ENCODE assay signal across 12 mouse cellular contexts in the genomic region with DNA sequence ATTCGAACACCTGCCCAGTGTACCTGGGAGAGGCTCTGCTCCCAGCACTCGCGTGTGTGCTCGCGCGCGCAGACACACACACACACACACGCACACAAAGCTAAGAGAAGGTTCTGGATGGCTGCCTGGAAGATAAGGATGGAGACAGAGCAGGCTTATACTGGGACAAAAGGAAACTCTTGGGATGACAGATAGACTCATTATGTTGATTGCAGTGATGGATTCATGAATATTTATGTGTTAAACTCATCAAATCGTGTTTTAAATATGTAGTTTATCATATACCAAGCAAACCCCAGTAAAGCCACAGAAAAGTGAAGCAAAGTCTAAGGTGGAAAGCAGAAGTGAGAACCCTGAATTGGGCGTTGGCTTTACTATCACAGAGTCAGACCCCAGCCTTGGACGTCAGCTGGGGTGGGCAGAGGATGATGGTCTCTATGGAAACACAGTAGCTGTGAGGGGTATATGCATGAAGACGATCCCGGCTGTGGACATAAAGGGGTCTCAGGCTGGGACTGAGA. TPM values are rescaled to one million over a fixed set of nuclear protein-coding genes. Genes with fewer than 3 reads are reported as not detected.
A peak's percentile ranks its signal among the peaks of the same experiment; 100 is the strongest.
DNase-seq lines count a peak whose midpoint lies in the region; ATAC-seq and TF ChIP-seq lines count a peak whose summit lies in the region.
"Had no signal": no experiment of that assay in that cellular context is flagged by ENCODE, and none has a peak within 500 bp of the region (broad histone marks: within the 10 kb centered on the region; RNA-seq: fewer than 3 reads in every experiment).

No protein-coding gene starts in this region.

- no peak overlapping the region for H3K4me3 ChIP-seq in left cerebral cortex, adult 2 months
- H3K4me3 ChIP-seq in forebrain, postnatal 0 days (ENCODE audit: low read depth, low read length): no peak overlapping the region

- no peak overlapping the region; the same call in 1 of the 2 replicates for H3K4me2 ChIP-seq in forebrain, postnatal 0 days (ENCODE audit: low read depth)

- ATAC-seq in forebrain, postnatal 0 days: peak; percentile 86
- ATAC-seq in monocyte, adult 5-6 weeks (replicated peaks; ENCODE audit: insufficient number of reproducible peaks, low FRiP score, low TSS enrichment, poor library complexity, severe bottlenecking): peak; percentile 36

- peak overlapping the region; percentile 21; the same call in 1 of the 2 replicates for H3K27ac ChIP-seq in left cerebral cortex, adult 2 months
- peak overlapping the region; percentile 67; the same call in 1 of the 2 replicates for H3K27ac ChIP-seq in forebrain, postnatal 0 days (ENCODE audit: low read depth, low read length)

- no peaks in the 10 kb centered on the region for H3K9me3 ChIP-seq in forebrain, postnatal 0 days (ENCODE audit: low read length)

- 43% methylated on average over 13 of the region's 13 CpGs for WGBS in forebrain, postnatal 0 days

- H3K27me3 ChIP-seq in forebrain, postnatal 0 days (ENCODE audit: insufficient read depth, low read length): no peaks in the 10 kb centered on the region

- DNase-seq in left cerebral cortex, adult 2 months (ENCODE audit: extremely low spot score in 1 of 2, low spot score in 2 of 2): no peak
- DNase-seq in left cerebral cortex, postnatal 14 days (ENCODE audit: low spot score in 2 of 2): no peak
- DNase-seq in MEL-GATA-1-ER (ENCODE audit: extremely low read depth, low read depth): peak; percentile 74
- DNase-seq in forebrain, postnatal 0 days: peak; percentile 75
- DNase-seq in retina, postnatal 1 day: no peak
- DNase-seq in gastrocnemius, adult 8-10 months (ENCODE audit: low spot score in 2 of 2): no peak
- DNase-seq: embryo, embryonic 11 days; gastrocnemius, postnatal 36 days; kidney, postnatal 10 days; lung, postnatal 14 days; right cerebral cortex, postnatal 4 days had no signal

- H3K4me1 ChIP-seq in forebrain, postnatal 0 days (ENCODE audit: insufficient read depth): peaks cover 32% of the 10 kb centered on the region

- intact Hi-C loops in left cerebral cortex, adult 2 months (cut with DNase I): loop anchor here (2.0 kb wide), 1 partner anchor 52 kb away; no protein-coding TSS in a partner anchor
- intact Hi-C loops in left cerebral cortex, postnatal 14 days (cut with DNase I): no loop called here

- H3K36me3 ChIP-seq in forebrain, postnatal 0 days (ENCODE audit: insufficient read depth): peaks cover 41% of the 10 kb centered on the region

- H3K9ac ChIP-seq in forebrain, postnatal 0 days: no peak overlapping the region

- TF ChIP-seq CTCF in left cerebral cortex, adult 2 months (IDR thresholded peaks at IDR 0.05): no peak
- TF ChIP-seq CTCF in forebrain, postnatal 0 days (IDR thresholded peaks at IDR 0.05; ENCODE audit: low read depth): no peak

RNA-seq across cellular contexts. Expression of gene Sbk1, which starts 16.2 kb away (rescaled TPM):
- total RNA-seq in left cerebral cortex, adult 2 months (2021): 10 to 100 TPM; 65.3 to 85.8 TPM
- 10 to 100 TPM; 94.8 to 95.4 TPM for total RNA-seq in left cerebral cortex, postnatal 14 days (2021)
- total RNA-seq in forebrain, postnatal 0 days (2014; rRNA removed): 445 and 497 TPM in 2 replicates
- polyA plus RNA-seq in forebrain, postnatal 0 days (2015; fragmentation: Nextera tagmentation; extraction: Ambion mirVana): 204 and 224 TPM in 2 replicates
- total RNA-seq in monocyte, adult 5-6 weeks (2017): 15.4 to 20.7 TPM (median 16.7 TPM) in 3 replicates
- 10 to 100 TPM; 13.0 to 18.8 (median 16.8) TPM for total RNA-seq in gastrocnemius, adult 8-10 months (2022)

Comparison
In these comparisons a context has a peak if more than half of its experiments do, and no peak if none do; other contexts are left out.
1. DNase-seq: peak in MEL-GATA-1-ER (single experiment) and forebrain, postnatal 0 days (single experiment); none in left cerebral cortex, adult 2 months (0 of 2), left cerebral cortex, postnatal 14 days (0 of 2), retina, postnatal 1 day (single experiment) and gastrocnemius, adult 8-10 months (0 of 2).